In the genomic region with DNA sequence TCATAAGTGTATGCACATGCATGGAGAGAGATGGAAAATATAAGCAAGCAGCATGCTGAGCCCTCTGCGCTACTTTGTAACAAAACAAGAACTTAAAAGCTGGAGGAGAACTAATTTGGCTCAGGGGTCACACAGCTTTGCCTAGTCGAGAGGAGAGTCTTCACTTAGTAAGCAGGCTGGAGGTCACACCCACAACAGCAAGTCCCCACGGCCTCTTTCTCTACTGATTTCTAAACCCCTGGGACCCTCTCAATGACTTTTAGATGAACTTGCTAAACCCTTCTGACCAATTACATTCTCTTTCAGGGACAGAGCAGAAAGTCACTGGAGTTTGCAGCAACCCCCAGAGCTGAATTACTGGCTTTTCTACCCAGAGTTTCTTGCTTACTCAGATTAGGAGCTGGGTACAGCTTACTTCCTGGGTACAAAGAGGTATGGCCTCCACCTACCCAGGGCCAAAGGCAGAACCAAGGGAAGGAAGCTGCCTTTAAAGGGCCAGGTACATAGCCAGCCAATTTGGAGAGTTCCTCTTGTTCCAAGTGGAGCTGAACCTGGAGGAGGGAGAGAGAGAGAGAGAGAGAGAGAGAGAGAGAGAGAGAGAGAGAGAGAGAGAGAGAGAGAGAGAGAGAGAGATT, we compare ENCODE assay signal across 23 mouse cellular contexts. TPM values are rescaled to one million over a fixed set of nuclear protein-coding genes. Genes with fewer than 3 reads are reported as not detected.
"Had no signal": no experiment of that assay in that cellular context is flagged by ENCODE, and none has a peak within 500 bp of the region (broad histone marks: within the 10 kb centered on the region; RNA-seq: fewer than 3 reads in every experiment).

No protein-coding gene starts in this region.

- H3K27me3 ChIP-seq: limb, embryonic 15.5 days; liver, embryonic 12.5 days; neural tube, embryonic 12.5 days; stomach, embryonic 15.5 days had no signal

- H3K9me3 ChIP-seq: limb, embryonic 15.5 days; liver, embryonic 12.5 days; neural tube, embryonic 12.5 days; stomach, embryonic 15.5 days had no signal

- H3K4me1 ChIP-seq: neural tube, embryonic 12.5 days; stomach, embryonic 15.5 days had no signal

- H3K9ac ChIP-seq: limb, embryonic 15.5 days; liver, embryonic 12.5 days; lung, embryonic 14.5 days; neural tube, embryonic 12.5 days; stomach, embryonic 15.5 days had no signal

- H3K4me2 ChIP-seq: limb, embryonic 15.5 days; stomach, embryonic 15.5 days had no signal

- H3K27ac ChIP-seq: limb, embryonic 15.5 days; liver, embryonic 12.5 days; midbrain, embryonic 10.5 days; neural tube, embryonic 12.5 days; stomach, embryonic 15.5 days had no signal

- DNase-seq: kidney, adult 8-10 months; kidney, postnatal 25 days; lung, embryonic 14.5 days; lung, postnatal 10 days; lung, postnatal 4 days; midbrain, embryonic 14.5 days; spleen, adult 18-20 months; thymus, postnatal 14 days had no signal

- H3K36me3 ChIP-seq: limb, embryonic 15.5 days; liver, embryonic 12.5 days; midbrain, embryonic 10.5 days; neural tube, embryonic 12.5 days; stomach, embryonic 15.5 days had no signal

- H3K4me3 ChIP-seq: limb, embryonic 15.5 days; liver, embryonic 12.5 days; myocyte; neural tube, embryonic 12.5 days; stomach, embryonic 15.5 days had no signal

RNA-seq across cellular contexts. Expression of a gene that starts 3.4 kb away (rescaled TPM):
- total RNA-seq: layer of hippocampus, postnatal 25 days; left cerebral cortex, adult 8-10 months; left cerebral cortex, postnatal 25 days; megakaryocyte, adult 5-6 weeks; neutrophil, adult 5-6 weeks had no signal
- polyA plus RNA-seq: kidney, embryonic 16.5 days; limb, embryonic 11.5 days; limb, embryonic 15.5 days; liver, embryonic 12.5 days; liver, embryonic 16.5 days; lung, embryonic 14.5 days; midbrain, embryonic 14.5 days; myocyte; neural tube, embryonic 12.5 days; testis, adult 2 months had no signal

RNA-seq across cellular contexts. Expression of a gene that starts 12.8 kb away (rescaled TPM):
- total RNA-seq: layer of hippocampus, postnatal 25 days; left cerebral cortex, adult 8-10 months; left cerebral cortex, postnatal 25 days had no signal
- polyA plus RNA-seq: midbrain, embryonic 10.5 days; midbrain, embryonic 14.5 days; myocyte; testis, adult 2 months had no signal

RNA-seq across cellular contexts. Expression of a gene that starts 16.1 kb away (rescaled TPM):
- polyA plus RNA-seq: midbrain, embryonic 14.5 days had no signal

RNA-seq across cellular contexts. Expression of a gene that starts 16.5 kb away (rescaled TPM):
- total RNA-seq: layer of hippocampus, postnatal 25 days; left cerebral cortex, adult 8-10 months; left cerebral cortex, postnatal 25 days; megakaryocyte, adult 5-6 weeks; neutrophil, adult 5-6 weeks had no signal
- polyA plus RNA-seq: kidney, embryonic 16.5 days; limb, embryonic 11.5 days; limb, embryonic 15.5 days; liver, embryonic 12.5 days; liver, embryonic 16.5 days; lung, embryonic 14.5 days; midbrain, embryonic 10.5 days; midbrain, embryonic 14.5 days; myocyte; neural tube, embryonic 12.5 days; stomach, embryonic 15.5 days had no signal
